Comparison of ENCODE assay signal across 20 mouse cellular contexts in the genomic region with DNA sequence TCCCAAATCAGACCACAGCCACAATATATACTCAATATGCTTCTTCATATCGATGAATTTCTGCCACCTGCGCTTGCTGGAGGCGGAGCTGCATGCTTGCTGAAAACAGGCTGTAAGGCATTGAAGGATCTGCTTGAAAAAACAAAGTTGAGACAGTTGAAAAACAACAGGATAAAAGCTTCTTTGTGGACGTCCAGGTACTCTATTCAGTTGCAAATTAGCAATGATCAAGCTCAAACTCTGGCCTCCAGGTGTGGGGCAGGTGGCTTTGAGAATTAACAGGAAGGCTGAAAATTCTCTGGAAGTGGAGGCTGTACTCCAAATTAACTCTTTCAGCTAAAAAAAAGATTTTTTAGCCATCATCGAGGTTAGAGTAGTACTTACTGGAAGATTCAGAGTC.
"Had no signal": no experiment of that assay in that cellular context is flagged by ENCODE, and none has a peak within 500 bp of the region (broad histone marks: within the 10 kb centered on the region; RNA-seq: fewer than 3 reads in every experiment).

No protein-coding gene starts in this region.

- H3K9me3 ChIP-seq: limb, embryonic 12.5 days; limb, embryonic 15.5 days; midbrain, embryonic 12.5 days; midbrain, embryonic 15.5 days; neural tube, embryonic 12.5 days; neural tube, embryonic 15.5 days; stomach, embryonic 15.5 days had no signal

- H3K4me2 ChIP-seq: limb, embryonic 12.5 days; limb, embryonic 15.5 days; liver, embryonic 11.5 days; lung, embryonic 14.5 days; midbrain, embryonic 12.5 days; midbrain, embryonic 15.5 days; neural tube, embryonic 12.5 days; neural tube, embryonic 15.5 days; stomach, embryonic 15.5 days had no signal

- H3K4me3 ChIP-seq: limb, embryonic 12.5 days; limb, embryonic 15.5 days; midbrain, embryonic 12.5 days; midbrain, embryonic 15.5 days; neural tube, embryonic 12.5 days; neural tube, embryonic 15.5 days; stomach, embryonic 15.5 days had no signal

- H3K36me3 ChIP-seq: midbrain, embryonic 12.5 days; midbrain, embryonic 15.5 days; neural tube, embryonic 12.5 days; neural tube, embryonic 15.5 days; stomach, embryonic 15.5 days had no signal

- DNase-seq: kidney, adult 9 months; kidney, postnatal 14 days; kidney, postnatal 4 days; layer of hippocampus, adult 9-11 months; liver, postnatal 0 days; lung, embryonic 14.5 days; right cerebral cortex, adult 18-20 months; right cerebral cortex, postnatal 14 days; right cerebral cortex, postnatal 4 days; thymus, postnatal 25 days had no signal

- H3K27me3 ChIP-seq: limb, embryonic 12.5 days; limb, embryonic 15.5 days; midbrain, embryonic 12.5 days; midbrain, embryonic 15.5 days; neural tube, embryonic 12.5 days; neural tube, embryonic 15.5 days; stomach, embryonic 15.5 days had no signal

- H3K4me1 ChIP-seq: limb, embryonic 12.5 days; limb, embryonic 15.5 days; midbrain, embryonic 12.5 days; midbrain, embryonic 15.5 days; neural tube, embryonic 12.5 days; neural tube, embryonic 15.5 days; stomach, embryonic 15.5 days had no signal

- H3K9ac ChIP-seq: limb, embryonic 12.5 days; limb, embryonic 15.5 days; liver, embryonic 14.5 days; liver, postnatal 0 days; lung, embryonic 14.5 days; midbrain, embryonic 12.5 days; midbrain, embryonic 15.5 days; neural tube, embryonic 12.5 days; neural tube, embryonic 15.5 days; stomach, embryonic 15.5 days had no signal

- H3K27ac ChIP-seq: limb, embryonic 12.5 days; limb, embryonic 15.5 days; liver, embryonic 14.5 days; midbrain, embryonic 12.5 days; midbrain, embryonic 15.5 days; neural tube, embryonic 12.5 days; neural tube, embryonic 15.5 days; stomach, embryonic 15.5 days had no signal

- ATAC-seq: liver, postnatal 0 days; lung, postnatal 0 days; midbrain, embryonic 15.5 days had no signal
